Mouse (Mus musculus) intestine, embryonic 16.5 days (tissue): Measurements from ENCODE around the gene Wfikkn2. TPM values are rescaled to one million over a fixed set of nuclear protein-coding genes. Genes with fewer than 3 reads are reported as not detected.

Experiments
- ATAC-seq: fragments of 200-750 bp; cut with Nextera tagmentation; 2 replicates; pipeline ENCODE4 v1.8.0; 2017; ENCODE audit warnings: moderate TSS enrichment, moderate library complexity
- H3K27ac ChIP-seq: fragments of 300-500 bp; sonication (generic); 2 replicates; pipeline ENCODE4 v1.5.1; 2014; ENCODE audit warnings: mild to moderate bottlenecking, low read length
- H3K27me3 ChIP-seq: fragments of 300-500 bp; sonication (generic); replicated peaks from 2 replicates; pipeline ENCODE4 v1.6.1; 2014; ENCODE audit warnings: low read length, control low read depth, mixed read lengths; ENCODE audit not compliant: control insufficient read depth, insufficient read depth
- H3K36me3 ChIP-seq: fragments of 300-500 bp; sonication (generic); 2 replicates; pipeline ENCODE4 v1.6.1; 2014; ENCODE audit warnings: low read length, control low read depth; ENCODE audit not compliant: control insufficient read depth, insufficient read depth
- H3K4me1 ChIP-seq: fragments of 300-500 bp; sonication (generic); 2 replicates; pipeline ENCODE4 v1.6.1; 2014; ENCODE audit warnings: low read length, control low read depth, mixed read lengths; ENCODE audit not compliant: control insufficient read depth, insufficient read depth
- H3K4me2 ChIP-seq: fragments of 300-500 bp; sonication (generic); 2 replicates; pipeline ENCODE4 v1.6.1; 2014; ENCODE audit warnings: low read depth, low read length, control low read depth
- H3K4me3 ChIP-seq: fragments of 300-500 bp; sonication (generic); 2 replicates; pipeline ENCODE4 v1.5.1; 2014; ENCODE audit warnings: mild to moderate bottlenecking, low read length
- H3K9ac ChIP-seq: fragments of 300-500 bp; sonication (generic); 2 replicates; pipeline ENCODE4 v1.6.1; 2014; ENCODE audit warnings: low read depth, low read length
- H3K9me3 ChIP-seq: fragments of 300-500 bp; sonication (generic); 2 replicates; pipeline ENCODE4 v1.6.1; 2016; ENCODE audit warnings: low read length, control low read depth; ENCODE audit not compliant: control insufficient read depth
- WGBS: fragments of 180-500 bp; shearing (Covaris S2); extraction: QIAGEN DNeasy Blood & Tissue Kit; methylation state at CpG from one replicate; pipeline ENCODE4 v1.1.7; 2014; 5-methylcytosine and 5-hydroxymethylcytosine counted together
- polyA plus RNA-seq: library from polyadenylated mRNA; unstranded; fragments of >200 nt; fragmentation: Nextera tagmentation; extraction: Ambion mirVana; gene quantifications from 2 replicates; pipeline ENCODE4 v1.2.1, GENCODE M21; 2015

The Wfikkn2 gene
- polyA plus RNA-seq, 1 experiment from 2014 or later: 2.2 TPM

GRCm38 (mm10) chr11:94246789-94247061, 920 bp upstream of the Wfikkn2 start:
- Histone ChIP-seq H3K36me3 (no peaks in the 10 kb centered on the region), H3K9me3 (no peaks in the 10 kb centered on the region), H3K4me3 (no peak overlapping the region), H3K9ac (no peak overlapping the region), H3K4me1 (peaks cover 34% of the 10 kb centered on the region), H3K4me2 (no peak overlapping the region), H3K27me3 (no peaks in the 10 kb centered on the region), H3K27ac (peak overlapping the region; percentile 37; the same call in 1 of the 2 replicates)
- WGBS: 59% methylated on average over 8 of the region's 8 CpGs
- no peak for ATAC-seq

GRCm38 (mm10) chr11:94244385-94244784, 1.4 kb downstream of the Wfikkn2 start:
- WGBS: 63% methylated on average over 9 of the region's 9 CpGs
- H3K9me3 ChIP-seq: no peaks in the 10 kb centered on the region
- H3K4me3 ChIP-seq: no peak overlapping the region
- H3K9ac ChIP-seq: no peak overlapping the region
- peaks cover 39% of the 10 kb centered on the region for H3K4me1 ChIP-seq
- H3K27ac ChIP-seq: no peak overlapping the region
- H3K27me3 ChIP-seq: no peaks in the 10 kb centered on the region
- H3K4me2 ChIP-seq: no peak overlapping the region
- H3K36me3 ChIP-seq: no peaks in the 10 kb centered on the region
- no peak for ATAC-seq

DNA sequence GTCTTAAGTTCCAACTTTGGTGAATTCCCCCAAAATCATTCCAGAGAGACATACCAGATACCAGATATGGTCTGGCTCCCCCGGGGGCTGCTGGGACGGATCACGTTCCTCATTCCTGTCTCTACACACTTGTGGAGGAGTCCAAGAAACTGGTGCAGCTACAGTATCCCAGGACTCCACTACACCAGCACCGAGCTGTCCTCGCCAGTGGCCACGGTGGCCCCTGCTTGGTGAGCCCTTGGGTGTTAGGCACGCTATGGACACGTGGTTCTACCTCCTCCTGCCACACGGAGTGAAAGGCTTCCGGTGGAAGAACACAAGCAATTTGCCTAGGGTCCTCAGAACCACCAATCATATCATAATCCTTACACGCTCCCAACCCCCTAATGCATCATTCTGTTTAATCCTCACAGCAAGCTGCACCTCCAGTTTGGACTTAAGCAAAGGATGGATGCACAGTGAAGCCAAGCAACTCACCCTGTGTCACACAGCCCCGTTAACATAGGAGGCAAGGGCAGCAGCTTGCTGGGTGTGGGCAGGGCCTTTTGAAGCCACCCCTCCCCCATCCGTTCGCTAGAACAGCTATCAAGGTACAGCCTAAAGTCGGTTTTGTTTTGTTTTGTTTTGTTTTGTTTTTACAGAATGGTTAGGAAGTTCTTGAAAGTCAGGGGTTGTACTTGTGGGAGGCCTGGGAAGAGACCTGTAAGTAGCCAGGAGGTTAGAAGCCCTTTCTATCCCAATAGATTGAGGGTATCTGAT, 2.2 kb downstream of the Wfikkn2 start:
- Histone ChIP-seq H3K36me3 (no peaks in the 10 kb centered on the region), H3K27ac (peak overlapping the region; percentile 29; the same call in 1 of the 2 replicates), H3K9me3 (no peaks in the 10 kb centered on the region), H3K4me2 (peak overlapping the region; percentile 65), H3K4me1 (peaks cover 39% of the 10 kb centered on the region), H3K4me3 (peak overlapping the region; percentile 28; the same call in 1 of the 2 replicates), H3K9ac (no peak overlapping the region), H3K27me3 (no peaks in the 10 kb centered on the region)
- ATAC-seq: peak; percentile 10; the same call in 1 of the 2 replicates
- WGBS: 42% methylated on average over 15 of the region's 15 CpGs

- Histone ChIP-seq H3K27me3 (no peaks in the 10 kb centered on the region), H3K9me3 (no peaks in the 10 kb centered on the region), H3K4me2 (peak overlapping the region; percentile 65), H3K36me3 (no peaks in the 10 kb centered on the region), H3K4me3 (peak overlapping the region; percentile 28), H3K9ac (peak overlapping the region; percentile 65), H3K4me1 (peaks cover 39% of the 10 kb centered on the region), H3K27ac (peak overlapping the region; percentile 33)
- ATAC-seq: peak; percentile 49
- 6% methylated on average over 29 of the region's 29 CpGs for WGBS
Observed at GRCm38 (mm10) chr11:94242760-94243421, 2.9 kb downstream of the Wfikkn2 start.

- no peak overlapping the region for H3K4me2 ChIP-seq
- WGBS: 43% methylated on average over 9 of the region's 9 CpGs
Observed at GRCm38 (mm10) chr11:94239706-94240105, 6.1 kb downstream of the Wfikkn2 start.

DNA sequence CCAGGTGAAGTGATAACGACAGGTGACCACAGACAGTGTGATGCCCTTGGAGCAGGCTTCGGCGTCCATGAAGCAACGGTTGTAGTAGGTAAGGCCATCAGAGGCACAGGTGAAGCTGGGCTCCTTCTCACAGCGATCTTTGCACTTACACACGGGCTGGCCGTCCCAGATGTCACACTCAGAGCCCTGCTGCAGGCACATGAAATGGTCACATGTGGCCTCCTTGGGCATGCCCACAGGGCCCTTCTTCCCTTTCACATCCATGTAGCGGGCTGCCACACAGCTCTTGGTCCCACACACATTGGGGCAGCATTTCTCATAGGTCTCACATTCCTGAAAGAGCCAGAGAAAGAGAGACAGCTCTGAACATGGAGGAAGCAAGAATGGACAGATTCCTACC, 7.0 kb downstream of the Wfikkn2 start:
- ATAC-seq: no peak
- Histone ChIP-seq H3K27ac (no peak overlapping the region), H3K9me3 (no peaks in the 10 kb centered on the region), H3K9ac (no peak overlapping the region), H3K27me3 (no peaks in the 10 kb centered on the region), H3K4me3 (no peak overlapping the region), H3K4me1 (peaks cover 20% of the 10 kb centered on the region), H3K36me3 (no peaks in the 10 kb centered on the region), H3K4me2 (no peak overlapping the region)
- 93% methylated on average over 8 of the region's 8 CpGs for WGBS

More at GRCm38 (mm10) chr11:94239706-94240105, 6.1 kb downstream of the Wfikkn2 start:
- ATAC-seq: no peak
- Histone ChIP-seq H3K27ac (no peak overlapping the region), H3K4me3 (no peak overlapping the region), H3K4me1 (peaks cover 20% of the 10 kb centered on the region), H3K36me3 (no peaks in the 10 kb centered on the region), H3K9me3 (no peaks in the 10 kb centered on the region), H3K9ac (0 out of 2 replicates have a peak overlapping the region, but pooled peaks have one; percentile 31), H3K27me3 (no peaks in the 10 kb centered on the region)

DNA sequence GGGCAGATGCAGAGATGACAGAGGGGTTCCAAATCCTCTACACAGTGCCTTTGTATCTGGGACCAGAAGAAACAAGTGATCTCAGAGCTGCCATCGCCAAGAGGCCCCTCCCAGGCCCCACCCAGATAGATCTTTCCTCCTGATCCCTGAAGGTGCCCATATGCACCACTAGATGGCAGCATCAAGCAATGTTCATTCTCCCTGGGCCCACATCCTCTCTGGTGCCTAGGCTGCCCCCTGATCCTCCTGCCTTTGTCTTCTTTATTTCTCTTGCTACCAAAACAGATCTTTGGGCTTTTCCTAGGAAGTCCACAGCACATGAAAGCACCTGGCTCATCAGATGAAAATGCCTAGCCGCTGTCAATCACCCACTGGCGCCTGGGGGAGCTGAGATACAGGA, 9.7 kb downstream of the Wfikkn2 start:
- H3K36me3 ChIP-seq: no peaks in the 10 kb centered on the region
- WGBS: 22% methylated on average over 3 of the region's 3 CpGs
- peak overlapping the region; percentile 26; the same call in 1 of the 2 replicates for H3K9ac ChIP-seq
- no peaks in the 10 kb centered on the region for H3K9me3 ChIP-seq
- no peak overlapping the region for H3K4me3 ChIP-seq
- H3K27ac ChIP-seq: no peak overlapping the region
- peak; percentile 90 for ATAC-seq
- no peak overlapping the region for H3K4me2 ChIP-seq
- no peaks in the 10 kb centered on the region for H3K27me3 ChIP-seq
- H3K4me1 ChIP-seq: peaks cover 8% of the 10 kb centered on the region; the same call in 1 of the 2 replicates

- Histone ChIP-seq H3K4me2 (no peak overlapping the region), H3K36me3 (no peaks in the 10 kb centered on the region), H3K27me3 (no peaks in the 10 kb centered on the region), H3K9me3 (no peaks in the 10 kb centered on the region), H3K9ac (no peak overlapping the region), H3K27ac (no peak overlapping the region), H3K4me3 (no peak overlapping the region), H3K4me1 (peaks cover 7% of the 10 kb centered on the region)
- no peak for ATAC-seq
- WGBS: 86% methylated on average over 8 of the region's 8 CpGs
Observed at GRCm38 (mm10) chr11:94234857-94235256, 10.9 kb downstream of the Wfikkn2 start.

GRCm38 (mm10) chr11:94234380-94234779, 11.4 kb downstream of the Wfikkn2 start:
- no peak for ATAC-seq
- Histone ChIP-seq H3K9ac (no peak overlapping the region), H3K4me2 (no peak overlapping the region), H3K27me3 (no peaks in the 10 kb centered on the region), H3K4me3 (no peak overlapping the region), H3K27ac (no peak overlapping the region), H3K9me3 (no peaks in the 10 kb centered on the region), H3K36me3 (no peaks in the 10 kb centered on the region), H3K4me1 (peaks cover 6% of the 10 kb centered on the region; the same call in 1 of the 2 replicates)
- WGBS: 86% methylated on average over 12 of the region's 12 CpGs
